Mouse (Mus musculus): ENCODE measurements at regions not wholly inside any gene's neighbourhood (a gene's known extent, or its start where the extent isn't known, plus 50 kb on each side); places are given as distances from the start of the nearest gene placed in this dataset.

GRCm38 (mm10) chr2:147688742-147689141 is 327.0 kb downstream of the Pax1 start:
- Histone ChIP-seq H3K9ac (ENCODE audit: low read depth, low read length) (no peak overlapping the region), H3K4me2 (no peak overlapping the region), H3K27ac (ENCODE audit: low read depth, low read length) (no peak overlapping the region), H3K9me3 (ENCODE audit: control insufficient read depth, low read length) (no peaks in the 10 kb centered on the region), H3K4me3 (ENCODE audit: low read depth, low read length) (no peak overlapping the region), H3K36me3 (ENCODE audit: control insufficient read depth, insufficient read depth, low read length) (no peaks in the 10 kb centered on the region), H3K27me3 (replicated peaks; ENCODE audit: control insufficient read depth, insufficient read depth, low read length) (no peaks in the 10 kb centered on the region), H3K4me1 (replicated peaks; ENCODE audit: control insufficient read depth, insufficient read depth, low read length) (no peaks in the 10 kb centered on the region)
- DNase-seq (ENCODE audit: low spot score) (no peak), ATAC-seq (replicated peaks; ENCODE audit: low FRiP score) (no peak)
- WGBS = 18% methylated on average over 6 of the region's 6 CpGs

DNA sequence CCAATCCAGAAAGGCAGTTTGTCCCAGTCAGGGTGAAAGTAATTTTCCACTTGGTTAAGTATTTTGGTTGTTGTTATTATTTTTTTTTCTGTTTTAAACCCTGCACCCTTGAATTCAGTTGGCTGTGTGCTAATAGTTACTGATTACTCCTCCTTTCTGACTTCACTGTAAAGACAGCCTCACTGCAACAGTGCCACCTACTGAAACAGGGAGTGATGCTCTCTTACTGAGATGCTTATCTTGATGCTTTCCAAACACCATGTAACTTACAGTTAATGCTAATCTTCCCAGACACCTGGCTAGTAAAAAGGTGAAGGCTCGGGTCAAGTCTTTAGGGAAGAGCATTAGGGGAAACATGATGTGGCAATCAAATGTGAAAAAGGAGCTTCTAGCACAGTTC is 294.9 kb downstream of the Pax1 start:
- DNase-seq (ENCODE audit: low spot score) (no peak), ATAC-seq (replicated peaks; ENCODE audit: low FRiP score) (no peak)
- no peaks in the 10 kb centered on the region for H3K27me3 ChIP-seq (replicated peaks; ENCODE audit: control insufficient read depth, insufficient read depth, low read length)
- H3K9me3 ChIP-seq (ENCODE audit: control insufficient read depth, low read length) = no peaks in the 10 kb centered on the region
- no peak overlapping the region for H3K4me3 ChIP-seq (ENCODE audit: low read depth, low read length)
- no peaks in the 10 kb centered on the region for H3K36me3 ChIP-seq (ENCODE audit: control insufficient read depth, insufficient read depth, low read length)
- no peak overlapping the region for H3K9ac ChIP-seq (ENCODE audit: low read depth, low read length)
- H3K4me1 ChIP-seq (replicated peaks; ENCODE audit: control insufficient read depth, insufficient read depth, low read length) = no peaks in the 10 kb centered on the region
- 24% methylated on average over 1 of the region's 1 CpGs for WGBS
- H3K27ac ChIP-seq (ENCODE audit: low read depth, low read length) = no peak overlapping the region
- no peak overlapping the region for H3K4me2 ChIP-seq

GRCm38 (mm10) chr2:147650229-147650628 is 288.5 kb downstream of the Pax1 start:
- H3K4me1 ChIP-seq (replicated peaks; ENCODE audit: control insufficient read depth, insufficient read depth, low read length) = no peaks in the 10 kb centered on the region

DNA sequence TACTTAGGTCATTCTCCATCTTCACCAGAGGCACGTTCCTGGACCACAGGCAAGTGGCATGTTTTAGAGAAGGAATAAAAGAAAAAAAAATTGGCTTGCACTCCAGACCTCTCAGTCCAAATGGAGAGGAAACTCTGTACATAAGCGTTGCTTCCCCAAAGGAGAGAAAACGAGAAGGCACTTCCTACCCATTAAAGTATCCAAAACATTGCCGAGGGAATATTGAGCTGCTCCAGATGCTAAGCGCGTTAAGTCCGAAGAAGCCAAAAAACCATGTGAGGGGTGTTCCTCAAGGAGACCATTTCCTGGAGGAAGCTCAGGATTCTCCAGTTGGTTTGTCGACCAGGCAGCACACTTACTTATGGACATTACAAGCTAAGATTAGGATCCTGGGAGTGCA is 286.2 kb downstream of the Pax1 start:
- 89% methylated on average over 8 of the region's 8 CpGs for WGBS
- H3K9me3 ChIP-seq (ENCODE audit: control insufficient read depth, low read length) = no peaks in the 10 kb centered on the region
- no peak overlapping the region for H3K4me2 ChIP-seq
- H3K36me3 ChIP-seq (ENCODE audit: control insufficient read depth, insufficient read depth, low read length) = no peaks in the 10 kb centered on the region
- no peaks in the 10 kb centered on the region for H3K27me3 ChIP-seq (replicated peaks; ENCODE audit: control insufficient read depth, insufficient read depth, low read length)
- ATAC-seq (replicated peaks; ENCODE audit: low FRiP score) (no peak), DNase-seq (ENCODE audit: low spot score) (no peak)
- H3K4me1 ChIP-seq (replicated peaks; ENCODE audit: control insufficient read depth, insufficient read depth, low read length) = no peaks in the 10 kb centered on the region
- H3K4me3 ChIP-seq (ENCODE audit: low read depth, low read length) = no peak overlapping the region
- H3K27ac ChIP-seq (ENCODE audit: low read depth, low read length) = no peak overlapping the region
- H3K9ac ChIP-seq (ENCODE audit: low read depth, low read length) = no peak overlapping the region

More at GRCm38 (mm10) chr2:147650229-147650628, 288.5 kb downstream of the Pax1 start:
- ATAC-seq (replicated peaks; ENCODE audit: low FRiP score) = no peak
- DNase-seq (ENCODE audit: low spot score) = no peak
- Histone ChIP-seq H3K4me2 (no peak overlapping the region), H3K9me3 (ENCODE audit: control insufficient read depth, low read length) (no peaks in the 10 kb centered on the region), H3K4me3 (ENCODE audit: low read depth, low read length) (no peak overlapping the region), H3K9ac (ENCODE audit: low read depth, low read length) (no peak overlapping the region), H3K36me3 (ENCODE audit: control insufficient read depth, insufficient read depth, low read length) (no peaks in the 10 kb centered on the region), H3K27me3 (replicated peaks; ENCODE audit: control insufficient read depth, insufficient read depth, low read length) (no peaks in the 10 kb centered on the region), H3K27ac (ENCODE audit: low read depth, low read length) (no peak overlapping the region)
- WGBS = 68% methylated on average over 3 of the region's 3 CpGs

DNA sequence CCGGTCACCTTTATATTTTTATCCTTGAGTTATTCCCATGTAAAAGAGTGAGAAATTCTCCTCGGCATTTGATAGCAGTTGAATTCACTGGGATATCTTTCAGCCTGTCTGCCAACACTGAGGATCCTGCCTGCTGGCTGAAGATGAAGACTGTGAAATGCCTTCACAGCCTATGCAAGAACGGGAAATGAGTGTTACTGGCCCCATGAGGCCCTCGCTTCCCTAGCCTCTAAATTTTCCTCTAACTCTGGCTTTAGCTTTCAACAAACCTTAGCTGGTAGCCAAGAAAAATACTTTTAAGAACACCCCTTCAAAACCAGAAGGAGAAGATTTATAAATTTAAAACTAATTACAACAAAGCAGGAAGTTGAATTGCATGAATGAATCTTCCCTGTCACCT is 285.8 kb downstream of the Pax1 start:
- no peaks in the 10 kb centered on the region for H3K4me1 ChIP-seq (replicated peaks; ENCODE audit: control insufficient read depth, insufficient read depth, low read length)
- H3K4me2 ChIP-seq = no peak overlapping the region
- no peak overlapping the region for H3K4me3 ChIP-seq (ENCODE audit: low read depth, low read length)
- H3K9me3 ChIP-seq (ENCODE audit: control insufficient read depth, low read length) = no peaks in the 10 kb centered on the region
- DNase-seq (ENCODE audit: low spot score) (no peak), ATAC-seq (replicated peaks; ENCODE audit: low FRiP score) (no peak)
- no peak overlapping the region for H3K9ac ChIP-seq (ENCODE audit: low read depth, low read length)
- 76% methylated on average over 4 of the region's 4 CpGs for WGBS
- no peaks in the 10 kb centered on the region for H3K27me3 ChIP-seq (replicated peaks; ENCODE audit: control insufficient read depth, insufficient read depth, low read length)
- H3K27ac ChIP-seq (ENCODE audit: low read depth, low read length) = no peak overlapping the region
- H3K36me3 ChIP-seq (ENCODE audit: control insufficient read depth, insufficient read depth, low read length) = no peaks in the 10 kb centered on the region

DNA sequence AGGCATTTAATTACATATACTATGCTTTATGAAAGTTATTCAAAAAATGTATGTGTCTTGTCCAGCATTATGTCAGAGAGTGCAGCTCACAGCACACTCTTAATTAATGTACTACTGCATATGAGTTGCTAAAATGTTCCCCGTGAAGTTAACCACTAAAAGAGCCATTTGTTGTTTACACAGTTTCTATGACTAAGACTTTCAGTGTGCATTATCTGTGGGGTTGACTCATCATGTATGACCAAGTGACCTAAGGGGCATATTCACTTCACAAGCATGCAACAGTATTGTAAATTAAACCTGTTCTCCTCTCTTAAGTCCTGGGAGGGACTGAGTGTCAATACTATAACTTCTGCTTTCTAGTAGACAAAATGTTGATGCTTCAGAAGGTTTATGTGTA is 276.2 kb downstream of the Pax1 start:
- no peak for DNase-seq (ENCODE audit: low spot score)
- Histone ChIP-seq H3K4me2 (no peak overlapping the region), H3K9ac (ENCODE audit: low read depth, low read length) (no peak overlapping the region), H3K36me3 (ENCODE audit: control insufficient read depth, insufficient read depth, low read length) (no peaks in the 10 kb centered on the region), H3K27me3 (replicated peaks; ENCODE audit: control insufficient read depth, insufficient read depth, low read length) (no peaks in the 10 kb centered on the region), H3K4me1 (replicated peaks; ENCODE audit: control insufficient read depth, insufficient read depth, low read length) (no peaks in the 10 kb centered on the region), H3K9me3 (ENCODE audit: control insufficient read depth, low read length) (no peaks in the 10 kb centered on the region), H3K27ac (ENCODE audit: low read depth, low read length) (no peak overlapping the region), H3K4me3 (ENCODE audit: low read depth, low read length) (no peak overlapping the region)
- 86% methylated on average over 1 of the region's 1 CpGs for WGBS
- ATAC-seq (replicated peaks; ENCODE audit: low FRiP score) = no peak

GRCm38 (mm10) chr2:147632737-147633136 is 271.0 kb downstream of the Pax1 start:
- Histone ChIP-seq H3K36me3 (ENCODE audit: control insufficient read depth, insufficient read depth, low read length) (no peaks in the 10 kb centered on the region), H3K4me1 (replicated peaks; ENCODE audit: control insufficient read depth, insufficient read depth, low read length) (no peaks in the 10 kb centered on the region), H3K4me3 (ENCODE audit: low read depth, low read length) (no peak overlapping the region), H3K9ac (ENCODE audit: low read depth, low read length) (no peak overlapping the region), H3K9me3 (ENCODE audit: control insufficient read depth, low read length) (no peaks in the 10 kb centered on the region), H3K4me2 (no peak overlapping the region), H3K27me3 (replicated peaks; ENCODE audit: control insufficient read depth, insufficient read depth, low read length) (no peaks in the 10 kb centered on the region), H3K27ac (ENCODE audit: low read depth, low read length) (no peak overlapping the region)
- ATAC-seq (replicated peaks; ENCODE audit: low FRiP score) = no peak
- 68% methylated on average over 6 of the region's 6 CpGs for WGBS
- DNase-seq (ENCODE audit: low spot score) = no peak

- Histone ChIP-seq H3K9me3 (ENCODE audit: control insufficient read depth, low read length) (no peaks in the 10 kb centered on the region), H3K4me2 (no peak overlapping the region), H3K36me3 (ENCODE audit: control insufficient read depth, insufficient read depth, low read length) (no peaks in the 10 kb centered on the region), H3K4me3 (ENCODE audit: low read depth, low read length) (no peak overlapping the region), H3K9ac (ENCODE audit: low read depth, low read length) (no peak overlapping the region), H3K27ac (ENCODE audit: low read depth, low read length) (no peak overlapping the region), H3K4me1 (replicated peaks; ENCODE audit: control insufficient read depth, insufficient read depth, low read length) (no peaks in the 10 kb centered on the region), H3K27me3 (replicated peaks; ENCODE audit: control insufficient read depth, insufficient read depth, low read length) (no peaks in the 10 kb centered on the region)
- DNase-seq (ENCODE audit: low spot score) (no peak), ATAC-seq (replicated peaks; ENCODE audit: low FRiP score) (no peak)
- 82% methylated on average over 3 of the region's 3 CpGs for WGBS
These were observed 268.0 kb downstream of the Pax1 start for GRCm38 (mm10) chr2:147629716-147630115.

- Histone ChIP-seq H3K4me1 (replicated peaks; ENCODE audit: control insufficient read depth, insufficient read depth, low read length) (no peaks in the 10 kb centered on the region), H3K27me3 (replicated peaks; ENCODE audit: control insufficient read depth, insufficient read depth, low read length) (no peaks in the 10 kb centered on the region), H3K9ac (ENCODE audit: low read depth, low read length) (no peak overlapping the region), H3K27ac (ENCODE audit: low read depth, low read length) (no peak overlapping the region), H3K36me3 (ENCODE audit: control insufficient read depth, insufficient read depth, low read length) (no peaks in the 10 kb centered on the region), H3K9me3 (ENCODE audit: control insufficient read depth, low read length) (no peaks in the 10 kb centered on the region), H3K4me3 (ENCODE audit: low read depth, low read length) (no peak overlapping the region), H3K4me2 (no peak overlapping the region)
- DNase-seq (ENCODE audit: low spot score) (no peak), ATAC-seq (replicated peaks; ENCODE audit: low FRiP score) (no peak)
- WGBS = 82% methylated on average over 5 of the region's 5 CpGs
These were observed 265.4 kb downstream of the Pax1 start for GRCm38 (mm10) chr2:147627096-147627495.
